Mouse (Mus musculus) heart, postnatal 36 days (tissue): ENCODE data around the gene Slc4a1. TPM values are rescaled to one million over a fixed set of nuclear protein-coding genes. Genes with fewer than 3 reads are reported as not detected.

ENCODE experiments used
- DNase-seq, 2 experiments: peaks; one replicate each; pipeline ENCODE4 v3.0.0; 2021 to 2022
- intact Hi-C: fragments of 180-260 bp; cut with DNase I; formaldehyde crosslinking; loops from one replicate; pipeline ENCODE4 v1.15.1; 2025
- total RNA-seq, 2 experiments: library from RNA; stranded (reverse); gene quantifications; 2 replicates each; pipeline ENCODE4 v1.2.3; 2021

Gene Slc4a1
- total RNA-seq, 2 experiments from 2014 or later, result 2.1 to 7.8 TPM

- intact Hi-C loops, result no loop called here
- DNase-seq, result no peak
Observed at GRCm38 (mm10) chr11:102330039-102330438, 36.0 kb downstream of the Slc4a1 start.

GRCm38 (mm10) chr11:102329518-102329917, 36.5 kb downstream of the Slc4a1 start:
- no peak for DNase-seq
- intact Hi-C loops, result no loop called here

GRCm38 (mm10) chr11:102327839-102328238, 38.2 kb downstream of the Slc4a1 start:
- intact Hi-C loops, result no loop called here
- DNase-seq, result no peak

- DNase-seq, result no peak
- intact Hi-C loops, result no loop called here
Observed at GRCm38 (mm10) chr11:102327250-102327649, 38.8 kb downstream of the Slc4a1 start.

GRCm38 (mm10) chr11:102323516-102323915, 42.5 kb downstream of the Slc4a1 start:
- intact Hi-C loops, result no loop called here
- no peak for DNase-seq

- no peak for DNase-seq
- intact Hi-C loops, result loop anchor here (2.0 kb wide), 1 partner anchor 13 kb away; no protein-coding TSS in a partner anchor
Observed at GRCm38 (mm10) chr11:102321931-102322330, 44.1 kb downstream of the Slc4a1 start.

GRCm38 (mm10) chr11:102320686-102321005, 45.4 kb downstream of the Slc4a1 start:
- DNase-seq, result peak; percentile 73 to 77

GRCm38 (mm10) chr11:102319941-102320685, 45.9 kb downstream of the Slc4a1 start:
- peak; percentile 83 to 86 for DNase-seq
- intact Hi-C loops, result loop anchor here (1.0 to 5.0 kb wide), 3 partner anchors 15 to 237 kb away; partner anchors contain the start of gene Gpatch8

More at GRCm38 (mm10) chr11:102320686-102321005, 45.4 kb downstream of the Slc4a1 start:
- intact Hi-C loops, result loop anchor here (1.0 to 2.0 kb wide), 2 partner anchors 14 to 86 kb away; no protein-coding TSS in a partner anchor

GRCm38 (mm10) chr11:102319410-102319792, 46.6 kb downstream of the Slc4a1 start, which contains the start of gene Ubtf:
Gene Ubtf (minus strand): TSS chr11:102319742.
- DNase-seq, result peak; percentile 76 to 87
- intact Hi-C loops, result loop anchor here (5.0 kb wide), 1 partner anchor 238 kb away; the partner anchor contains the start of gene Gpatch8

- intact Hi-C loops, result loop anchor here (5.0 kb wide), 1 partner anchor 239 kb away; the partner anchor contains the start of gene Gpatch8
- peak; percentile 65 to 83 for DNase-seq
Observed at GRCm38 (mm10) chr11:102318576-102319409, 47.2 kb downstream of the Slc4a1 start.

- intact Hi-C loops, result loop anchor here (2.0 to 5.0 kb wide), 2 partner anchors 21 to 239 kb away; partner anchors contain the start of genes Atxn7l3 and Gpatch8
- DNase-seq, result peak; percentile 71 to 89
Observed at GRCm38 (mm10) chr11:102317901-102318575, 48.0 kb downstream of the Slc4a1 start.

- DNase-seq, result peak; percentile 63 to 76
- intact Hi-C loops, result loop anchor here (2.0 to 5.0 kb wide), 2 partner anchors 21 to 240 kb away; partner anchors contain the start of genes Atxn7l3 and Gpatch8
Observed at GRCm38 (mm10) chr11:102317298-102317900, 48.6 kb downstream of the Slc4a1 start.

- peak; percentile 90 to 92 for DNase-seq
- intact Hi-C loops, result loop anchor here (1.0 to 5.0 kb wide), 3 partner anchors 20 to 241 kb away; partner anchors contain the start of genes Atxn7l3, Gpatch8 and Slc25a39
Observed at GRCm38 (mm10) chr11:102316572-102317297, 49.3 kb downstream of the Slc4a1 start.

GRCm38 (mm10) chr11:102315690-102316571, 50.1 kb downstream of the Slc4a1 start:
- intact Hi-C loops, result loop anchor here (1.0 to 5.0 kb wide), 3 partner anchors 19 to 241 kb away; partner anchors contain the start of genes Atxn7l3, Gpatch8 and Slc25a39
- DNase-seq, result no peak

GRCm38 (mm10) chr11:102314321-102314720, 51.7 kb downstream of the Slc4a1 start:
- no peak for DNase-seq
- intact Hi-C loops, result no loop called here

GRCm38 (mm10) chr11:102312586-102312985, 53.4 kb downstream of the Slc4a1 start:
- intact Hi-C loops, result no loop called here

GRCm38 (mm10) chr11:102311966-102312365, 54.0 kb downstream of the Slc4a1 start:
- intact Hi-C loops, result no loop called here
- DNase-seq, result no peak

More at GRCm38 (mm10) chr11:102312586-102312985, 53.4 kb downstream of the Slc4a1 start:
- DNase-seq, result no peak
